Mouse (Mus musculus): ENCODE results near the gene Fgf13.

DNA sequence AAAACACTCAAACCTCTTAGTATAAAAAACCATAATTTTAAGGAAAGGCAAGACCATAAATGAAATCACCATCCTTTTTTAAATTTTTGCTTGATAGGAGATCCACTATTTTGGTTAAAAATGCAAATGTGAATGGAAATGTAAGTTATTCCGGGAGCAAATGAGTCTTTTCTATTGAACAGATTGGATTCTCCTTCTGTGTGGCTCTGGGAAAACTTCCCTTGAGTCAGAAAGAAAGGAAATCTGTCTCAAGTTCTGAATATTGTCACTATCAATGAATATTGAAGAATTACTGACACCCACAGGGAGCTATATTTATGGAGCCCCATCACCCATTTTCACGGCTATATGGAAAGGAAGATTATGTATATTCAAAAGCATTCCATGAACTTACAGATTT, 401.1 kb downstream of the Fgf13 start:
- no peak for TF ChIP-seq CTCF (IDR thresholded peaks at IDR 0.05; ENCODE audit: extremely low read depth, insufficient read depth, low read length)
- TF ChIP-seq POLR2A (IDR thresholded peaks at IDR 0.05; ENCODE audit: extremely low read depth, insufficient read depth, low read length), result no peak
